In genomic region chr11:113990466-113990865, GRCm38 (mm10) we compare ENCODE assay signal across 9 mouse cellular contexts.
DNase-seq lines count a peak whose midpoint lies in the region; ATAC-seq and TF ChIP-seq lines count a peak whose summit lies in the region.
"Had no signal": no experiment of that assay in that cellular context is flagged by ENCODE, and none has a peak within 500 bp of the region (broad histone marks: within the 10 kb centered on the region; RNA-seq: fewer than 3 reads in every experiment).

No protein-coding gene starts in this region.

- WGBS in intestine, embryonic 14.5 days: 9% methylated on average over 6 of the region's 6 CpGs
- WGBS in midbrain, embryonic 10.5 days: 3% methylated on average over 6 of the region's 6 CpGs
- WGBS in small intestine, adult 2 months: 3% methylated on average over 6 of the region's 6 CpGs
- WGBS in thymus, adult 2 months: 17% methylated on average over 6 of the region's 6 CpGs

- peak overlapping the region; percentile 20 for H3K4me3 ChIP-seq in intestine, embryonic 14.5 days (ENCODE audit: low read depth, low read length)
- peak overlapping the region; percentile 31 for H3K4me3 ChIP-seq in left cerebral cortex, adult 2 months
- H3K4me3 ChIP-seq in midbrain, embryonic 10.5 days: peak overlapping the region; percentile 46
- peak overlapping the region; percentile 33 for H3K4me3 ChIP-seq in small intestine, adult 2 months (ENCODE audit: low read depth, low read length)
- no peak overlapping the region for H3K4me3 ChIP-seq in thymus, adult 2 months (ENCODE audit: control insufficient read depth, insufficient read depth, low read length)
- H3K4me3 ChIP-seq: erythroblast, embryonic 14.5 days had no signal

- ATAC-seq in intestine, embryonic 14.5 days (replicated peaks; ENCODE audit: low FRiP score, low TSS enrichment, low read depth): peak; percentile 64

- peak; percentile 84 for DNase-seq in adrenal gland, postnatal 14 days
- peak; percentile 75 for DNase-seq in embryo, embryonic 10 days (ENCODE audit: low spot score)
- peak; percentile 45 for DNase-seq in gastrocnemius, postnatal 14 days
- DNase-seq in intestine, embryonic 14.5 days (ENCODE audit: low spot score): peak; percentile 89
- DNase-seq in left cerebral cortex, adult 2 months (ENCODE audit: extremely low spot score in 1 of 2, low spot score in 2 of 2): peak; percentile 75 to 82
- DNase-seq in midbrain, embryonic 10.5 days (ENCODE audit: low spot score): peak; percentile 77
- DNase-seq in thymus, adult 2 months: no peak

- H3K27ac ChIP-seq in intestine, embryonic 14.5 days (ENCODE audit: low read depth): no peak overlapping the region
- no peak overlapping the region for H3K27ac ChIP-seq in left cerebral cortex, adult 2 months
- H3K27ac ChIP-seq in midbrain, embryonic 10.5 days (replicated peaks): peak overlapping the region; percentile 79
- no peak overlapping the region for H3K27ac ChIP-seq in small intestine, adult 2 months (ENCODE audit: insufficient read depth, low read depth, low read length)
- H3K27ac ChIP-seq in thymus, adult 2 months (ENCODE audit: control insufficient read depth, insufficient read depth, low read length): no peak overlapping the region

- TF ChIP-seq POLR2A in small intestine, adult 2 months (IDR thresholded peaks at IDR 0.05; ENCODE audit: low read depth, low read length): no peak
- TF ChIP-seq POLR2A in thymus, adult 2 months (IDR thresholded peaks at IDR 0.05; ENCODE audit: control insufficient read depth, extremely low read depth, insufficient read depth, low read length, poor library complexity): no peak

- H3K4me1 ChIP-seq in intestine, embryonic 14.5 days (replicated peaks; ENCODE audit: control insufficient read depth, insufficient read depth, low read length): peaks cover 16% of the 10 kb centered on the region
- H3K4me1 ChIP-seq in midbrain, embryonic 10.5 days: peaks cover 81% of the 10 kb centered on the region
- H3K4me1 ChIP-seq in small intestine, adult 2 months (ENCODE audit: control insufficient read depth, insufficient read depth, insufficient read length, low read length): no peaks in the 10 kb centered on the region
- H3K4me1 ChIP-seq in thymus, adult 2 months (replicated peaks; ENCODE audit: control insufficient read depth, insufficient read depth, low read length): no peaks in the 10 kb centered on the region

- intact Hi-C loops in gastrocnemius, postnatal 14 days (cut with DNase I; ENCODE audit: low total_unique reads): no loop called here
- intact Hi-C loops in left cerebral cortex, adult 2 months (cut with DNase I): no loop called here

- H3K9me3 ChIP-seq in intestine, embryonic 14.5 days (ENCODE audit: control insufficient read depth, low read length): no peaks in the 10 kb centered on the region
- H3K9me3 ChIP-seq in midbrain, embryonic 10.5 days (replicated peaks): no peaks in the 10 kb centered on the region

- H3K36me3 ChIP-seq in intestine, embryonic 14.5 days (ENCODE audit: control insufficient read depth, insufficient read depth, low read length): no peaks in the 10 kb centered on the region
- H3K36me3 ChIP-seq in midbrain, embryonic 10.5 days: no peaks in the 10 kb centered on the region
- H3K36me3 ChIP-seq in small intestine, adult 2 months (ENCODE audit: control insufficient read depth, insufficient read depth, low read length): no peaks in the 10 kb centered on the region
- no peaks in the 10 kb centered on the region for H3K36me3 ChIP-seq in thymus, adult 2 months (ENCODE audit: control insufficient read depth, insufficient read depth, low read length)

- H3K9ac ChIP-seq in intestine, embryonic 14.5 days (ENCODE audit: low read length): no peak overlapping the region

- H3K4me2 ChIP-seq in intestine, embryonic 14.5 days (ENCODE audit: low read length): peak overlapping the region; percentile 38

- H3K27me3 ChIP-seq in intestine, embryonic 14.5 days (replicated peaks; ENCODE audit: control insufficient read depth, insufficient read depth, low read length): no peaks in the 10 kb centered on the region
- H3K27me3 ChIP-seq in midbrain, embryonic 10.5 days (ENCODE audit: low read depth, poor library complexity, severe bottlenecking): 0 out of 2 replicates have a peak, but pooled peaks cover 17% of the 10 kb centered on the region
- no peaks in the 10 kb centered on the region for H3K27me3 ChIP-seq in small intestine, adult 2 months (ENCODE audit: control insufficient read depth, insufficient read depth, low read length)
- H3K27me3 ChIP-seq in thymus, adult 2 months (ENCODE audit: control insufficient read depth, insufficient read depth, low read length): no peaks in the 10 kb centered on the region

- no peak for TF ChIP-seq CTCF in left cerebral cortex, adult 2 months (IDR thresholded peaks at IDR 0.05)
- no peak for TF ChIP-seq CTCF in small intestine, adult 2 months (IDR thresholded peaks at IDR 0.05; ENCODE audit: extremely low read depth, insufficient read length, insufficient replicate concordance, low read depth, low read length)
- TF ChIP-seq CTCF in thymus, adult 2 months (IDR thresholded peaks at IDR 0.05; ENCODE audit: borderline replicate concordance, control insufficient read depth, extremely low read depth, insufficient read depth, low read length, poor library complexity): no peak
